Mouse (Mus musculus) kidney, postnatal 14 days (tissue): Measurements from ENCODE around the gene Prpf31.
A peak's percentile ranks its signal among the peaks of the same experiment; 100 is the strongest.
"Not testable (repeated sequence)": the region's sequence is repeated elsewhere in the genome, so short reads cannot be mapped to it uniquely, and the experiment has no call there.

Experiments
- DNase-seq: peaks from one replicate; pipeline ENCODE4 v3.0.0; 2022; ENCODE audit warnings: mixed read lengths

Gene Prpf31

DNA sequence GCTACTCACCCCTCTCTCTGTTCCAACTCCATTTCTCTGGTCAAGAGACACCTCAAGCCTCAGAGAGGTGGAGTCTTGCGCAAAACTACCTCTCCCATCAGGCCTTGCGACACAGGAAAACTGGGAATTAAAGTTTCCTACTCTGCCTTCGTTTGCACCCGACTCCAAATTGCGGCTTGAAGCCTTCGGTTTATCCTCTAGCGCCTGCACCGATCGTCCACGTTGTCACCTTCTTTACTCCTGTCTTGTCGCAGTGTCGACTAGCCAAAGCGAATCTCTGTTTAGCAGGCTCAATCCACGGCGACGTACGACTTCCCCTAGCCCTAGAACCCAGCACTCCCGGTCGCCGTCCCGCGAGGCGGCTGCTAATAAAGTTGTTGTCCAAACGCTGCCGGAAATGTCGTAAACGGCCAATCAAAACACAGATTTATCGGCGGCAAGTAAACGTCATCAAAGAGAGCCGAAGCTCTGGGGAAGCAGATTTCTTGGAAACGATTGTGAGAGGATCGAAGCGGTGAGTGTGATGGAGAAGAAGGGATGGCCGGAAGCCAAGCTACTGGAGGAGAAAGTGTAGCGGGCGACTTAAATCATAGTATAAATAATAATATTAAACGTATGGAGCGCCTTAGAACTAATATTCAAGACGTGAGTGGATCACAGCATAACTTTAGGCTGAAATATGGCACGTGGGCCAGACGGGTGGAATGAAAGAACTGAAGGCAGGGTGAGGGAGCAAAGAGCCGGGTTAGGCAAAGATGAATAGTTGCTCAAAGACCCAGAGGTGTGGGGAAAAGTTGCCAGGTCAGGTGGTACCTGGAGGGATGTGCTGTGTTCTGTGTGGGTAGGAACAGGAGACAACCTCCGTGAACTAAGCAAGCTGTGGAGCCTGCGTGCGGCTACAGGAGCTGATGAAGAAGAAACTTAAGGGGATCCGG, at the start of gene Prpf31, which contains the start of gene Tfpt:
Prpf31 (plus strand) TSS at position 443 of the 935 bp plus-strand sequence.
Tfpt (minus strand) TSS at position 387 of the 935 bp plus-strand sequence.
- DNase-seq: peak; percentile 95

DNA sequence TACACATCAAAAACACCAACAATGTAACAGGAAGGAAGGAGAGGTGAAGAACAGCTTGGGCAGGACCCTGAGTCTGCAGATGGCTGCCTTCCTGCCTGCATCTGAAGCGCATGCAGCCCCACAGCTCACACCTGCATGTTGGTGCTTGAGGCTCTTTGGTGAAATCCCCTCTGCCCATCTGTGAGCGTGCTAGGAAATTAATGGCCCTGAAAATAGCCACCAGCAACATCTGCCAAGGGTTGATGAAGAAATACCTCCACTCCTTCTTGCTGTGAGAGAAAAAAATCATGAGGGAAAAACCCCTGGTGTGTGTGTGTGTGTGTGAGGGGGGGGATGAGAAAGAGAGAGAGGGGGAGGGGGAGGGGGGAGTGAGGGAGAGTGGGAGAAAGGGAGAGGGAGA, 49.8 kb upstream of the Prpf31 start:
- no peak for DNase-seq

DNA sequence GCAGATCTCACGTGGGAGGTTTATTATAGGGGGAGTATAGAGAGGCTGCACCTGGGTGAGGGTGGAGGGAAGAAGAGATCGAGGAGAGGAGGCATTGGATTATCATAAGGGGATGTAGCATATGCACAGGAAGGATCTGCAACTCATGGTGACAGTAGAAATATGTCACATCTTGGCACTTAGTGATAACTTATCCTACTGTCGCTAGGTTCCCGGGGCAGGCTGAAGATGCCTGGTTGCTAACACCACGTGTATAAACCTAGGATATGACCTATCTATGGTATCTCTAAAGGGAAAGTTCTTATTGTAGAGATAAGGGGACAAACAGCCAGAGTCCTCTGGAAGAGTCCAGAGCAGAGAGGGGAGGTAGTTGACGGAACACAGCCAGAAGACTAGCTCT, 44.0 kb upstream of the Prpf31 start:
- no peak for DNase-seq

DNA sequence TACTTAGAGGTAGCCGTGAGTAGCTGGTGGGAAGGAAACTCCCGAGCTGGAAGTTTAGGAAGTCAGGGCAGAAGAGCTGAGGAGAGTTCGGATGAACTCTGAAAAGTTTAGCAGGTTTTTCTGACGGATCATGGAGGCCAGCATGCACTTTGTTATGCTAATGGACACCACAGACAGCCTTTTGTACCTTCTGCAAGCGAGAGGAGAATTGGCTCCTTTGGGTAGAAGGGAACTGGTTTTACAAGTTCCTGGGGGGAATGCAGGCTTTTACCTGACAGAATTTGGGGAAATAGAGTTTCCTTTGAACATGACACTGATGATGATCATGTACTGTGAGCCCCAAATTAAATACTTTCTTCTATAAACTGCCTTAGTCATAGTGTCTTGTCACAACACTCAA, 43.5 kb upstream of the Prpf31 start:
- no peak for DNase-seq

DNA sequence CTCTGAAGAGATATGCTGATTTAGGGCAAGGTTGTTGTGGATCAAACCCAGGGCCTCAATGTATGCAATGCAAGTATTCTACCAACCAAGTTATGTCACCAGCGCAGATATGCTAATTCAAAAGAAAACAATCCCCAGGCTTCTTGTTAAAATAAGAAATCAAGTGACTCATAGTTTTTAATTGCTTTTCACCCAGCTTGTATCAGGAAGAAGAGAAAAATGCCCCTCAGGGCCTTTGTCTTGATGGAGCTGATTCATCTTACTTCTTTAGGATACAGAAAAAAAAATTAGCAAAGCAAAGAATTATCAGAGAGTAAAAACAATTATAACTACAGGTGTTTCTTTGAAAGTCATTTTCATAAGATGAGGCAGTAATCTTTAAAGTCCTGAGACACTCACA, 42.5 kb upstream of the Prpf31 start:
- DNase-seq: no peak

DNA sequence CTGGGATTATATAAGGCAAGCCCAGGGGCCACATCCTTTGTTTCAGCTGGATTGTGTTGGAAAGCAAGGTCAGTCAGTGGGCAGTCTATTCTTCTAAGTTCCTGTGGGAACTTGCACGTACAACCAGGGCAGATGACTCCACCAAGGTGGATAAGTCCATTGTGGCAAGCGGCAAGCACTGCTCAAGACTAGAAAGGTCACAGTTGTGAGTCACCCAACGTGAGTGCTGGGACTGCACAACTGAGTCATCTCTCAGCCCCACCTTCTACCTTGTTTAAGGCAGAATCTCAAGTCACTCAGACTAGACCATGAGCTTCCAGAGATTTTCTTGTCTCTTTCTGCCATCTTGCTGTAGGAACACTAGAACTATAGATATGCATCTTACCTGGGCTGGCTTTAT, 39.2 kb upstream of the Prpf31 start:
- DNase-seq: no peak

DNA sequence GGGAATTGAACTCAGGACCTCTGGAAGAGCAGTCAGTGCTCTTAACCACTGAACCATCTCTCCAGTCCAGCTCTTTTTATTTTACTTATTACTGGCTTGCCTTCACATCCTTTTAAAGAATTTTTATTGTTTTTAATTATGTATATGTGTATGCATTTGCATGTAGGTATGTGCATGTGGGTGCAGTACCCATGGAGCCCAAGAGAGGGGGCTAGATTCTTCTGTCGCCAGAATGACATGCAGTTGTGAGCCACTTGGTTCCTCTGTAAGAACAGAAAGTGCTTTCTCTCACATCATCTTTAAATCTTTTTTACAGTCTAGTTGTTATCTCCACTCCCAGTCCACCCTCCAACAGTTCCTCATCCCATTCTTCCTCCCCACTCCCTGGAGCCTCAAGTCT, 38.3 kb upstream of the Prpf31 start:
- no peak for DNase-seq

DNA sequence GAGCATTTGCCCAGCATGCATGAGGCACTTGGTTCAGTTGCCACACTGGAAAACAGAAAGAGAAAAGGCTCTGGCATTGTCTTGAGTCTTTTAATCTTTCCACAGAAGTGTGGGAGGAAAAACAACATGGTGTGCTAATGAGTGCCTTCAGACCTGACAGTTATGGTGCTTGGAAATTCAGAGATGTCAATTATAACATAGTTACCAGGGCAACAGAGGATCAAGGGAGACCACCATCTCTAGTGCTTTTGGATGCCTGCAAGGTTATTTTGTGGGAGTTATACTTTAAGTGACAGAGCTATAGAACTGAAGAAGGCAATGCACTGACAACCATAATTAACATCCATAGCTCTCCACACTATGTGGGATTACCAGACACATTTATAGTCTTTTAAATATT, 35.9 kb upstream of the Prpf31 start:
- no peak for DNase-seq

DNA sequence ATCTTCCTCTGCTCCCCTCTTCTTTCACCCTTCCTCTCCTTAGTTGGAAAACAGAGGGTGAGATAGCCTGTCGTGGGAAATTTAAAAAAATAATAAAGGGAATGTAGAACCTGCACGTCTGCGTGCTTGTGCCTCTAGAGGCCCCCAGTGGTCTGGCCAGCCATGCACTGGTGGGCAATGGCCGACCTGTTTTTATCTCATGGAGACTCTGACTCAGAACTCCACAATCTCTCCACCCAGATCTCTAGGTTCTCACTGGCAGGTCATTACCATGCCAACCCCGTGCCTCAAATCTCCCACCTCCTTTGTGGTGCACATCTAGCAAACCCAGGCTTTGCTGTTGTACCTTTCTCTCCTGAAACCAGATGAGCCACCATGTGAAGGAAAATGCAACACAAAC, 35.1 kb upstream of the Prpf31 start:
- DNase-seq: no peak

DNA sequence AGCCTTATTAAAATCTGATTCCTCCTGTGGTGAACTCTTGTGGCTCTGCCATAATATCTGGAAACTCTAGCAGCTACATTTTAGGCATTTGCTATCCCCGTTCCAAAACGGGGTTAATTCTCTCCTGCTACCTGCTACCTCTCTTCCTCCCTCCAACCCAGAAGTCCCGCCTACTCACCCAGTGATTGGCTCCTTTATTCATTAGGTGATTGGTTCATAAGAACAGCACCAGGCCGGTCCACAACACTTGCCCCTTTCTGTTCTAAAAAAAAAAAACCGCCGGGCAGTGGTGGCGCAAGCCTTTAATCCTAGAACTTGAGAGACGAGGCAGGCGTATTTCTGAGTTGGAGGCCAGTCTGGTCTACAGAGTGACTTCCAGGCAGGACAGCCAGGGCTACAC, 34.6 kb upstream of the Prpf31 start:
- peak; percentile 50 for DNase-seq

DNA sequence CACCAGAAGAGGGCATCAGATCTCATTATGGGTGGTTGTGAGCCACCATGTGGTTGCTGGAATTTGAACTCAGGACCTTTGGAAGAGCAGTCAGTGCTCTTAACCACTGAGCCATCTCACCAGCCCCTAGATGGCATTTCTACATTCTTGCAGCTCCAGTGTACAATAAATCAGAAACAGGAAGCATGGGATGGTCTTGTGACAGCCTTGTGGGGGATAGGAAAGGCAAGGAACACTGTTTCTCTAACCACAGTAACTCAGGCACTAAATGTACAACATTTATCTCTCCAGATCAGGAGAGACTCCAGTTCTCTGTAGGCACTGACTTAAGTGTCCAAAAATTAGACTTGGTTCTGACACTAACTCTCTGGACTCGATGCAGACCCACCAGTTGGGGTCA, 32.0 kb upstream of the Prpf31 start:
- DNase-seq: not testable (repeated sequence)

DNA sequence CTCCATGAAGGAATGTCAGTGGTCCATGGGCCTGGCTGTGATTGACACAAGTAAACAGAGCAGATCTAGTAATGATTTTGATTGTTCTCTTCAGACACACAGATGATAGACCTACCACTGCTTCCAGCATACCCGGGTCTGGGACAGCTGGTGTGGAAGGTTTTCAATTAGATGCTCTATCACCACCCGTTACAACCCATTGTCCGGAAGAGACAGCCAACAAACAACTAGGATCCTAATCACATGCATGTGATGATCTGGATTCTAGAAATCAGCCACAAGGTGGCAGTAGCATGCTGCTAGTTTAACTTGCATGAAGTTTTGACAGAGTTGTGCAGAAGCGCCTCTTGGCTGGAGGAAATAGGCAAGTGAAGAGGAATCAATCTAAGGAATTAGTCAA, 28.7 kb upstream of the Prpf31 start:
- peak; percentile 81 for DNase-seq

DNA sequence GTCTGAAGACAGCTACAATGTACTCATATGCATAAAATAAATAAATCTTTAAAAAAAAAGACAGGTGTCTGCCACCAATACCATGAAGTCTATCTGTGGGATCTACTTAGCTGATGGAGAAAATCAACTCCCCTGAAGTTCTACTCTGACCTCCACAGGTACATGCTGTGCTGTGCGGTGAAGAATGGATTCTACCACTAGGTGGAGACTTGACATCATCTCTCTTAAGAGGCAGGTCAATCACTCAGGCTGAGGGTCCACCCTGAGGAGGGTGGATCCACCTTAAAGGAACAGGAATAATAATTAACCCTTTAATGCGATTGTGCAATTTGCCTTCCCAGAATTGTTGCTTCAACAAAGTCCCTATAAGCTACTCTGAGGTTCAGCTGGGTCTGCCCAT, 23.0 kb upstream of the Prpf31 start:
- peak; percentile 58 for DNase-seq

DNA sequence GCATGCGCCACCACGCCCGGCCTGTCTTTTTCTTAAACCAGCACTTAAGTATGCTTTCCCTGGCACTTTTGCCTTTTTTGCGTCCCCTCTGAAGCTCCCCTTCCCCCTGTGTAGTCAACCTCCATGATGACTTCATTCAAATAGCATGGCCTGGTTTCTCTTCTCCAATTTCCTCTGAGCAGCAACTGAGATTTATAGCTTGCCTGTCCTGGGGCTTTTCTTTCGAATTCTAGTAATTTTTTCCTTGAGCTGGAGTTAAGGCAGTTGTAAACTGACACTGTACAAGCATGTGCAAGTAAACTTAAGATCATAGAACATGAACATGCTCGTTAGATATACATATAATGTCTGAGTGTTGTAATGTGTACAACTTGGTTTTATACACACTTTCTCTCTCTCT, 22.4 kb upstream of the Prpf31 start:
- no peak for DNase-seq

DNA sequence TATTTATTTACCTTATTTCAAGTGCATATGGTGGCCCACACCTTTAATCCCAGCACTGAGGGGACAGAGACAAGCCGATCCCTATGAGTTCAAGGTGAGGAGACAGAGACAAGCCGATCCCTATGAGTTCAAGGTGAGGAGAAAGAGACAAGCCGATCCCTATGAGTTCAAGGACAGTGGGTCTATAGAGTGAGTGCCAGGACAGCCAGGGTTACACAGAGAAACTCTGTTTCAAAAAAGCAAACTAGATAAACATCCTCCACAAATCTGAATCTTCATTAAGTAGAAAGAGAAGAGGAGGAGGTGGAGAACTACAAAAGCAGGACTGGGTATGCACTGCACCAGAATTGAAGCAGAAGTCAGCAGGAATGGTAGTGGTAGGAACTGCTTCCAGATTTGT, 21.1 kb upstream of the Prpf31 start:
- DNase-seq: no peak

DNA sequence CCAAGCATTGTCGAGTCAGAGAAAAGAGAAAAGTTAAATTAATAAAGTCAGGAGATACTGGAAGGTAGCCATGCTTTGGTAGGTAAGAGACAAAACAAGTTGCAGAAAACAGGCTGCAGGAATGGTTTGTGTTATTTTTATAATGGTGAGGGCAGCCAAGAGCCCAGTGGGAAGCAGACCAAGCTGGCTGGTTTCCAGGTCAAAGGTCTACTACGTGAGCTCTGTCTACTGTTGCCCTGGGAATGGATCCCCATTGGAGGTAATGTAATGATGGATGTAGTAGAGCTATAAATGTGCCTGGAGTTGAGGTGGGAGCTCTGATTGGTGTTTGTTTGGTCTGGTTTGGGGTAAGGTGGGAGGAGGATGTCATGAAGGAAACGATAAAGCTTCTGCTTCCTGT, 20.7 kb upstream of the Prpf31 start:
- peak; percentile 81 for DNase-seq

DNA sequence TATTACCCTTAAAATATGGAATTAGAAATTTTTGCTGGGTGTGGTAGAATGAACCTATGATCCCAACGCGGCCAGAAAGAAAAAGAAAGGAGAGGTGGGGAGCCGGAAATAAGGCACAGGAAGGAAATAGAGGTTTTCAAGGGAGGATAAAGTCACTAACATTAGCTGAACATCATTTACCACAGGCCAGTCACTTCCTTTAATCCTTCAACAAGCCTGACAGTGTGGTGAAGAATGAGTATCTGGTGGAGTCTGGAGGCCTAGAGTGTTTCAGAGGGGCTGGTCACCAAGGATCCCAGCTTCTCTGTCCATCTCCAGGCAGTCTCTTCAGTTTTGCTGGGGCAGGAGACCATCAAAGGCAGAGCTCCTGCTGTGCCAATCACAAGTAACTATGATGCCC, 19.3 kb upstream of the Prpf31 start:
- DNase-seq: no peak

DNA sequence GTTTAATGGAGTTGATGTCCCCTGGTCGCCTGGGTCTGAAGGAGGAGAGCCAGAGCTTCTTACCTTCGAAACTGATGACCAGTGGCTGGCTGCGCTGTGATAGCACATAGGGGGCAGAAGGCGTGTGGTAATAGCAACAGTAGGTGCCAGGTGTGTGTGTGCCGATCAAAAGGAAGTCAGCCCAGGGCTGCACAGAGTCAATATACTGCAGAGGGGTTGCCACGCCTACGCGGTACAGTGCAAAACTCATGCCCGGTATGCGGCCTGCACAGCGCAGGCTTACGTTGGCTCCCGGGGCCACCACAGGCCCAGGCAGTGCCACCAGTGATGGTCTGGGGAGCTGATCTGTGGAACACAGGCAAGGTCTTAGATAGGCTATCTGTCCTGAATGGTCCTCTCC, 18.8 kb upstream of the Prpf31 start:
- no peak for DNase-seq

DNA sequence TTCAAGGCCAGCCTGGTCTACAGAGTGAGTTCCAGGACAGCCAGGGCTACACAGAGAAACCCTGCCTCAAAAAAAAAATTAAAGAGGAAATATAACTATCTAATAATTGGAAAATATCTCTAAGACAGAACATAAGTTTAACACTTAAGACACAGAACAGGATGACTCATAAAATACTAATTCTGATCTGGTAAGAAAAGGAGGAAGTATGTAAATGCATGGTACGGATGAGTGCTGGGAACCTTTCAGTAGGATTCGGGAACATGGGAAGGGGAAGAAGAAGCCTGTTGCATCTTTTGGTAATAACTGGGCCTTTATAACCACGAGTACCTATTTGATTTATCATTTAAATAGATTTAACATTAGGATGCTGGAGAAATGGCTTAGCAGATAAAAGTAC, 15.8 kb upstream of the Prpf31 start:
- no peak for DNase-seq

DNA sequence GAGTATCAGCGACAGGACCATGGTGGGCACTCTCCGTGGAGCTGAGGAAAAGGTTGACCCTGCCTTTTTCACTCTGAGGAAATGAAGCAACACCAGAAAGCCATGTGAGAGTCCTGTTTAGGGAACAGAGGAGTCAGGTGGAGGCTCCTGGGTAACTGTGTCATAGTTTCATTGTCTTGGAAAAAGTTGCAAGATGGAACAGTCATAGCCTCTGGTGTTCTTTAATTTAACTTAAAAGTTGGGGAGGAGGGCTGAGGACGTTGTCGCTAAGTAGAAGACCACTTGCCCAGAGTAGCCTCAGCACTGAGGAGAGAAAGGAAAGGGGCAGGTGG, 13.8 kb upstream of the Prpf31 start, which contains the start of gene Oscar:
Oscar (minus strand) TSS at position 101 of the 332 bp plus-strand sequence.
- DNase-seq: no peak

DNA sequence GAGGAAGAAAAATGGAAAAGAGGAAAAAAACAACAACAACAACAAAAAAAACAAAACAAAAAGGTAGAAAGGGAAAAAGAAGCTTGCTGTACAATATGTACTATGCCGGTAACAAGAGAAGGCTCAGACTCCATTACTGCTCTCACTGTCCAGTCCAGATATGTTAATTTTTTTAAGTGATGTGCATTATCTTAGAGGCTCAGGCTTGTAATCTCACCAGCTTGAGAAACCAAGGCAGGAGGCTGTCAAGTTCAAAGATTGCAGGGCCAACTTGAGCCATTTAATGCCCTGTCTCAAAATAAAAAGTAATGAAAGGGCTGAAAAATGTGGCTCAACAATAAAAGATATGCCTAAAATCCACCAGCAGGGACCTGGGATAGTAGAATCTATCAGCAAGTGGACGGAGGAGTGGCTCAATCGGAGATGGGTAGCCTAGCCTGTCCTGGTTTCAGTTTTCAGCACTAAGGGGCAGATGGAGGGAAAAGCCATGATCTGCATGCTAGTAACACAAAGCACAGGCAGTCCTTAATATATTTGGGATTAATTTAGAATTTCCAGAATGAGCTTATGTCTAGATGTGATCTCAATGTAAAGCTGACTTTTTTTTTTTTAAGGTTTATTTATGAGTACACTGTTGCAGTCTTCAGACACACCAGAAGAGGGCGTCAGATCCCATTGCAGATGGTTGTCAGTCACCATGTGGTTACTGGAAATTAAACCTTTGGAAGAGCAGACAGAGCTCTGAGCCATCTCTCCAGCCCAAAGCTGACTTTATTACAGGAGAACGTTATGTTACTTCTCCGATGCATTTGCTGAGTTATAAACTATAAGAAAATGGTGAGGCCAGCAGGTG, 13.2 kb upstream of the Prpf31 start:
- no peak for DNase-seq

DNA sequence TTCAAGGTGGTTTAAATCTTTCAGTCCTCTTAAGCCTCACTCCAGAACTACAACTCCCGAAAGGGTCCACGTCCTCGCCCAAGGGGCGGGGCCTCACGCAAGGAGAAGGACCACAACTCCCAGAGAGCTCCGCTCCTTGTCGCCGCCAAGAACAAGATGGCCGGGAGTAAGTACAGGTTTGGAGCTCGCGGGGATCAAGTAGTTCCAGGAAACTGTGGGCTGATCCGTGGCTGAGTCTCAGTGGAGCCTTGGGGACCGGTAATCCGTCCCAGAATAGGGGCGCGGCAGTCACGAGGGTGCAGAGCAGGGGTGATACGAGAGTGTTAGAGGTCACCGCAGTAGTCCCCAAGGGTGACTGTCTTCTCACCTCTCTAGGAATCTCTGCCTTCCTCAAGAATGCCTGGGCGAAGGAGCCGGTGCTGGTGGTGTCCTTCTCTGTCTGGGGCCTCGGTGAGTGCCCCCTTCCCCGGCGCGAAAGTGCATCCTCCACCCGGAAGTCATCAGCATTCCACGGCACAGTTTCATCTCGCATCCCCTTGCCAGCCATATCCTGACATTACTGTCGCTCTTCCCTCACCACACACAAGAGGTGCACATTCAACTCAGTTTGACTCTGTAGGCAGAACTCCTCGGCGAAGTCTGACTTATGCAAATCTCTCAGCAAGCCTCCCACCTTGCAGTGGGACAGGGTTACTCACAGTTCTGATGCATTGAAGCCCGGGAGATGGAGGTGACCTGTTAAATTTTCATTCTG, 12.4 kb upstream of the Prpf31 start, which contains the start of gene Ndufa3:
Ndufa3 (plus strand) TSS at position 132 of the 754 bp plus-strand sequence.
- peak; percentile 93 for DNase-seq

DNA sequence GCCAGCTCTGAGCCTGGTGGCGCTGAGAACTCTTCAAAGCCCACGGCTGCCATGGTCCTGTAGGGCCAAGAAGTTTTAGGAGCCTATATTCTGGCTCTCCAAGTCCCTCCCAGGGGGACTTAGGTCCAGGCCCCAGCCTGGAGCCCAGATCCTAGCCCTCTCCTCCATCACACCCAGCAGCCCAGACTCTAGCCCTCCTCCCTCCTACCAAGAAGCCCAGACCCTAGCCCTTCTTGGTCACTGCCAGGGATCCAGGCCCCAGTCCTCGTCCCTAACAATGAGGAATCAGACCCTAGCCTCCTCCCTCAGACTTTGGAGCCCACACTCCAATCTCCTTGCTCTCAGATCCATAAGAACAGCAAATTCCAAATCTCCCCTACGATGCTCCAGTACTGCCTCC, 755 bp upstream of the Prpf31 start:
- DNase-seq: no peak
